Mouse (Mus musculus) hindbrain, embryonic 12.5 days (tissue): ENCODE data around the gene Tfpt. TPM values are rescaled to one million over a fixed set of nuclear protein-coding genes. Genes with fewer than 3 reads are reported as not detected.
A peak's percentile ranks its signal among the peaks of the same experiment; 100 is the strongest.

Experiments used
- ATAC-seq: fragments of 200-750 bp; cut with Nextera tagmentation; 2 replicates; pipeline ENCODE4 v1.8.0; 2017; ENCODE audit warnings: moderate TSS enrichment; ENCODE audit not compliant: low FRiP score
- H3K27ac ChIP-seq: fragments of 300-500 bp; sonication (generic); 2 replicates; pipeline ENCODE4 v1.5.1; 2016; ENCODE audit warnings: mild to moderate bottlenecking
- H3K27me3 ChIP-seq: fragments of 300-500 bp; sonication (generic); 2 replicates; pipeline ENCODE4 v1.6.1; 2016; ENCODE audit warnings: mild to moderate bottlenecking
- H3K36me3 ChIP-seq: fragments of 300-500 bp; sonication (generic); 2 replicates; pipeline ENCODE4 v1.6.1; 2016; ENCODE audit warnings: mild to moderate bottlenecking
- H3K4me1 ChIP-seq: fragments of 300-500 bp; sonication (generic); 2 replicates; pipeline ENCODE4 v1.6.1; 2016
- H3K4me2 ChIP-seq: fragments of 300-500 bp; sonication (generic); replicated peaks from 2 replicates; pipeline ENCODE4 v1.6.1; 2016; ENCODE audit warnings: mild to moderate bottlenecking
- H3K4me3 ChIP-seq: fragments of 300-500 bp; sonication (generic); 2 replicates; pipeline ENCODE4 v1.5.1; 2016; ENCODE audit warnings: mild to moderate bottlenecking
- H3K9ac ChIP-seq: fragments of 300-500 bp; sonication (generic); 2 replicates; pipeline ENCODE4 v1.6.1; 2016; ENCODE audit warnings: mild to moderate bottlenecking, moderate library complexity
- H3K9me3 ChIP-seq: fragments of 300-500 bp; sonication (generic); replicated peaks from 2 replicates; pipeline ENCODE4 v1.6.1; 2016; ENCODE audit warnings: mild to moderate bottlenecking
- WGBS: fragments of 180-500 bp; shearing (Covaris S2); methylation state at CpG from one replicate; pipeline ENCODE4 v1.1.7; 2016; 5-methylcytosine and 5-hydroxymethylcytosine counted together
- polyA plus RNA-seq: library from polyadenylated mRNA; unstranded; fragments of >200 nt; fragmentation: Nextera tagmentation; extraction: Ambion mirVana; gene quantifications from 2 replicates; pipeline ENCODE4 v1.2.1, GENCODE M21; 2016

The Tfpt gene
- 38.1 and 45.0 TPM in 2 replicates for polyA plus RNA-seq

GRCm38 (mm10) chr7:3629543-3630477, at the start of gene Tfpt, which contains the start of gene Prpf31:
Gene Tfpt (minus strand): TSS chr7:3629929.
Gene Prpf31 (plus strand): TSS chr7:3629985.
- ATAC-seq: peak; percentile 89
- H3K9ac ChIP-seq: peak within 1 kb of the TSS; percentile 82
- H3K27me3 ChIP-seq: no peaks in the 10 kb centered on the region
- peak within 1 kb of the TSS; percentile 67 for H3K4me3 ChIP-seq
- H3K4me2 ChIP-seq: peak within 1 kb of the TSS; percentile 99
- 2% methylated on average over 47 of the region's 47 CpGs for WGBS
- H3K36me3 ChIP-seq: peaks cover 37% of the 10 kb centered on the region
- no peaks in the 10 kb centered on the region for H3K9me3 ChIP-seq
- peak within 1 kb of the TSS; percentile 73; the same call in 1 of the 2 replicates for H3K27ac ChIP-seq
- peaks cover 26% of the 10 kb centered on the region for H3K4me1 ChIP-seq

- no peaks in the 10 kb centered on the region for H3K27me3 ChIP-seq
- H3K36me3 ChIP-seq: no peaks in the 10 kb centered on the region
- no peak within 1 kb of the TSS for H3K27ac ChIP-seq
- H3K9ac ChIP-seq: no peak within 1 kb of the TSS; the same call in none of the 2 replicates
- no peak for ATAC-seq
- no peak within 1 kb of the TSS for H3K4me3 ChIP-seq
- 45% methylated on average over 9 of the region's 9 CpGs for WGBS
- H3K9me3 ChIP-seq: no peaks in the 10 kb centered on the region
- no peak within 1 kb of the TSS for H3K4me2 ChIP-seq
- no peaks in the 10 kb centered on the region for H3K4me1 ChIP-seq
Measured at GRCm38 (mm10) chr7:3677342-3677741, 47.6 kb upstream of the Tfpt start, which contains the start of gene Tmc4. Gene Tmc4 (minus strand): TSS chr7:3677553.

- ATAC-seq: no peak
- H3K27me3 ChIP-seq: no peaks in the 10 kb centered on the region
- 86% methylated on average over 12 of the region's 12 CpGs for WGBS
- H3K9ac ChIP-seq: no peak overlapping the region; the same call in 1 of the 2 replicates
- H3K4me3 ChIP-seq: no peak overlapping the region
- H3K9me3 ChIP-seq: no peaks in the 10 kb centered on the region
- no peak overlapping the region for H3K4me2 ChIP-seq
- no peaks in the 10 kb centered on the region for H3K36me3 ChIP-seq
- no peaks in the 10 kb centered on the region for H3K4me1 ChIP-seq
- H3K27ac ChIP-seq: no peak overlapping the region
Measured at GRCm38 (mm10) chr7:3676371-3676770, 46.6 kb upstream of the Tfpt start.

- Histone ChIP-seq H3K4me1 (no peaks in the 10 kb centered on the region), H3K27me3 (no peaks in the 10 kb centered on the region), H3K9ac (no peak overlapping the region), H3K4me2 (no peak overlapping the region), H3K36me3 (no peaks in the 10 kb centered on the region), H3K9me3 (no peaks in the 10 kb centered on the region), H3K4me3 (no peak overlapping the region), H3K27ac (no peak overlapping the region)
- WGBS: 75% methylated on average over 3 of the region's 3 CpGs
- peak; percentile 11 for ATAC-seq
Measured at GRCm38 (mm10) chr7:3675228-3675548, 45.5 kb upstream of the Tfpt start.

DNA sequence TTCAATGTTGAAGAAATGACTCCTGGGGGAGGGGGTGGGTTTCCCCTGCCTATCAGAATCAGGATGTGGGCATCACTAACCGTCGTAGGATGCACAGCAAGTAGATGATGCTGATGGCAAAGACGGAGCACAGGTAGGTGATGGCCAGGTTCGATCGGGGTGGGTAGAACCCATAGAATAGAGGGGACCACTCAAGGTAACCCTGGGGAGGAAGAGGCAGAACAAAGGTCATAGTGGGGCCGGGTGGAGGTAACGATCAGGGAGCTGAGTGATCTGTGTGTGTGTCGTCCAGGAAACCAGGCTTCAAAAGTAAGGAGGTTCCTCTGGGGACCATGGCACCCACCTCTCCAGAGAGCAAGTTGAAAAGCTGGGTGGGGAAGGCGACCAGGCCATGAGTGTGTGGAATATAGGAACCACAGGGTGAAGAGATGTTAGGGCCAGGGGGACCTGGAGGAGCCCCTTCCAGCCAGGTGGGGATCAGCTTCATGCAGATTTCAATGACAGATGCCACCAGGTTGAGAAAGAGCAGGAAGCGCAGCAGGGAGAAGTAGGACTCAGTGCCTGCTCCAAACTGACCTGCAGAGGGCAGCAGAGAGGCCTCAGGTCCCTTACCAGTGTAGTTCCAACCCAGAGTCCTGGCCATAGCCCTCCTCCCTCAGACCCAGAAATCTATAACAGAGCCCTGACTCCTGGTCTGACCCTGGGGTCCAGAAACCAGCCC, 44.9 kb upstream of the Tfpt start:
- H3K27me3 ChIP-seq: no peaks in the 10 kb centered on the region
- no peak overlapping the region for H3K4me2 ChIP-seq
- no peaks in the 10 kb centered on the region for H3K36me3 ChIP-seq
- no peak overlapping the region for H3K27ac ChIP-seq
- H3K9me3 ChIP-seq: no peaks in the 10 kb centered on the region
- peak; percentile 87 for ATAC-seq
- no peaks in the 10 kb centered on the region for H3K4me1 ChIP-seq
- H3K9ac ChIP-seq: no peak overlapping the region
- no peak overlapping the region for H3K4me3 ChIP-seq
- WGBS: 69% methylated on average over 10 of the region's 10 CpGs

- Histone ChIP-seq H3K27ac (no peak overlapping the region), H3K4me3 (no peak overlapping the region), H3K27me3 (no peaks in the 10 kb centered on the region), H3K9me3 (no peaks in the 10 kb centered on the region), H3K4me2 (peak overlapping the region; percentile 6; the same call in 1 of the 2 replicates), H3K9ac (no peak overlapping the region; the same call in 1 of the 2 replicates), H3K4me1 (peaks cover 20% of the 10 kb centered on the region), H3K36me3 (peaks cover 14% of the 10 kb centered on the region)
- 19% methylated on average over 14 of the region's 14 CpGs for WGBS
- ATAC-seq: no peak
Measured at GRCm38 (mm10) chr7:3666921-3667391, 37.2 kb upstream of the Tfpt start.

GRCm38 (mm10) chr7:3665215-3666114, 35.7 kb upstream of the Tfpt start, which contains the start of gene Leng1:
Gene Leng1 (minus strand): TSS chr7:3665840.
- Histone ChIP-seq H3K9ac (peak within 1 kb of the TSS; percentile 76), H3K9me3 (no peaks in the 10 kb centered on the region), H3K4me2 (peak within 1 kb of the TSS; percentile 77), H3K36me3 (peaks cover 28% of the 10 kb centered on the region), H3K27me3 (no peaks in the 10 kb centered on the region), H3K4me3 (peak within 1 kb of the TSS; percentile 71), H3K27ac (peak within 1 kb of the TSS; percentile 85), H3K4me1 (peaks cover 20% of the 10 kb centered on the region)
- WGBS: 5% methylated on average over 45 of the region's 45 CpGs
- ATAC-seq: peak; percentile 99

GRCm38 (mm10) chr7:3664524-3665214, 34.9 kb upstream of the Tfpt start:
- peak overlapping the region; percentile 84 for H3K27ac ChIP-seq
- peak overlapping the region; percentile 77 for H3K4me2 ChIP-seq
- H3K36me3 ChIP-seq: peaks cover 36% of the 10 kb centered on the region
- H3K9ac ChIP-seq: peak overlapping the region; percentile 76
- no peaks in the 10 kb centered on the region for H3K27me3 ChIP-seq
- H3K4me3 ChIP-seq: peak overlapping the region; percentile 71
- 36% methylated on average over 15 of the region's 15 CpGs for WGBS
- H3K4me1 ChIP-seq: peaks cover 20% of the 10 kb centered on the region
- H3K9me3 ChIP-seq: no peaks in the 10 kb centered on the region
- ATAC-seq: peak; percentile 59

DNA sequence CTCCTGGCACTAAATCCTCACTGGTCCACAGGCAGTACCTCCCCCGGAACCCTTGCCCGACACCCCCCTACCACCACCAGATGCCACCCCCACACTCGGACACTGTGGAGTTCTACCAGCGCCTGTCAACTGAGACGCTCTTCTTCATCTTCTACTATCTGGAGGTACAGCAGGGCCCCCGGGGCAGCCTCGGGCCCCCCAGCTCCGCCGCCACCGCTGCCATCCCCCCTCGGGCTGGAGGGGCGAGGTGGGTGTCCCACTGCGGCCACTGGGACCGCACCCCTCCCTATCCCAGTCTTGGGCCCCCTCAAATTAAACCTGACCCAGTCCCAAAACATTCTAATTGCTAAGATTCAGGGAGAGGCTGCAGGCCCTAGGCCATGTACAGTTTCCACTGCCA, 28.8 kb upstream of the Tfpt start:
- WGBS: 94% methylated on average over 14 of the region's 14 CpGs
- peaks cover 97% of the 10 kb centered on the region for H3K36me3 ChIP-seq
- ATAC-seq: no peak

DNA sequence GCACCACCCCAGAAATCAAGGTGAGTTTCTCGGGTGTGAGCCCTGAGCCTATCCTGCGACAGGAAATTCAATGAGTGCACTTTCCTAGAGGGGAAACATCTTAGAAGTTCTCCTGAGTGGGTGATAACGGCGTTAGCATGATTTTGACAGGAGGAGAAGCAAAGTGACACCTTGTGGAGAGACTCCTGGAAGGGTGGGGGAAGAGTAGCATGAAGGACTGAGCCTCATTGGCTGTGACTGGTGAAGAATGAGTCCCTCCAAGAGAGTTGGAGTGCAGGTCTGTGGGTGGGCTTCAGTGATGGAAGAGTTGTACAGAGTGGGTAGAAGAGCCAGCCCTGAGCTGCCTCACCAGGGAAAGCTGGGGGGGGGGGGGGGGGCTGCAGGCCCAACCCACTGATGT, 27.2 kb upstream of the Tfpt start:
- no peaks in the 10 kb centered on the region for H3K4me1 ChIP-seq
- H3K27ac ChIP-seq: no peak overlapping the region
- no peak overlapping the region for H3K4me3 ChIP-seq
- no peaks in the 10 kb centered on the region for H3K9me3 ChIP-seq
- 86% methylated on average over 4 of the region's 4 CpGs for WGBS
- ATAC-seq: no peak
- no peaks in the 10 kb centered on the region for H3K27me3 ChIP-seq
- H3K9ac ChIP-seq: no peak overlapping the region
- H3K36me3 ChIP-seq: peaks cover 99% of the 10 kb centered on the region
- no peak overlapping the region for H3K4me2 ChIP-seq

More for the DNA sequence above, 28.8 kb upstream of the Tfpt start:
- H3K27ac ChIP-seq: no peak overlapping the region
- H3K9ac ChIP-seq: no peak overlapping the region
- H3K4me3 ChIP-seq: no peak overlapping the region
- no peaks in the 10 kb centered on the region for H3K9me3 ChIP-seq
- H3K4me1 ChIP-seq: peaks cover 4% of the 10 kb centered on the region
- H3K27me3 ChIP-seq: no peaks in the 10 kb centered on the region
- no peak overlapping the region for H3K4me2 ChIP-seq

DNA sequence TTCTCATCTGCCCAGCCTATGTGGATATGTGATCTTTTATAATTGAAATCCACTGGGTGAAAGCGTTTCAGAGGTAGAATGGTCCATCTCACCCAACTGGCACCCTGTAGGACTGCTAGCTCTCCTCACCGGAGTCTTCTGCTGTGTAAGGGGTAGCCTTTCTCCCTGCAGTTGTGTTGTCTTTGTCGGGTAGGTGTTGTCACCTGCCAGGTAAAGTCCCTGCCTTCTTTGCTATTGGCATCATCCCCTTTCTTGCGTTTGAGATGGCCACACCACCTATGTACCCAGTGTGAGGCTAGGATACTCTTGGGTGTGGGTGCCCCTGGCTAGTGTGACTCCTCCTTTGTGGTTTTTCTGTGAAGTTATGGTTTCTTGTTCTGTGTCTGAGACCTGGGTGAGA, 16.9 kb upstream of the Tfpt start:
- peaks cover 30% of the 10 kb centered on the region for H3K36me3 ChIP-seq
- no peak overlapping the region for H3K27ac ChIP-seq

More for the DNA sequence above, 16.9 kb upstream of the Tfpt start:
- 72% methylated on average over 4 of the region's 4 CpGs for WGBS
- Histone ChIP-seq H3K4me3 (peak overlapping the region; percentile 99), H3K9me3 (no peaks in the 10 kb centered on the region), H3K27me3 (no peaks in the 10 kb centered on the region), H3K9ac (peak overlapping the region; percentile 99), H3K4me2 (peak overlapping the region; percentile 95), H3K4me1 (peaks cover 35% of the 10 kb centered on the region)
- no peak for ATAC-seq
